Mouse (Mus musculus): Measurements from ENCODE around the gene Pknox2.

Pknox2 gene

GRCm38 (mm10) chr9:36882034-36882745 lies 265.0 kb downstream of the Pknox2 start:
- no peak for DNase-seq (ENCODE audit: low spot score in 2 of 2)

- DNase-seq (ENCODE audit: low spot score in 2 of 2), result no peak
Measured at GRCm38 (mm10) chr9:36881615-36882014, 265.6 kb downstream of the Pknox2 start.

- no peak for DNase-seq (ENCODE audit: low spot score in 2 of 2)
Measured at GRCm38 (mm10) chr9:36876787-36877186, 270.4 kb downstream of the Pknox2 start.

GRCm38 (mm10) chr9:36876313-36876712 lies 270.9 kb downstream of the Pknox2 start:
- DNase-seq (ENCODE audit: low spot score in 2 of 2), result no peak

GRCm38 (mm10) chr9:36873796-36874195 lies 273.4 kb downstream of the Pknox2 start:
- no peak for DNase-seq (ENCODE audit: low spot score in 2 of 2)

GRCm38 (mm10) chr9:36870263-36870662 lies 276.9 kb downstream of the Pknox2 start:
- no peak for DNase-seq (ENCODE audit: low spot score in 2 of 2)

- no peak for DNase-seq (ENCODE audit: low spot score in 2 of 2)
Measured at GRCm38 (mm10) chr9:36868662-36869061, 278.5 kb downstream of the Pknox2 start.

GRCm38 (mm10) chr9:36864862-36865813 lies 282.1 kb downstream of the Pknox2 start:
- DNase-seq (ENCODE audit: low spot score in 2 of 2), result no peak

- no peak for DNase-seq (ENCODE audit: low spot score in 2 of 2)
Measured at GRCm38 (mm10) chr9:36863694-36864093, 283.5 kb downstream of the Pknox2 start.

- DNase-seq (ENCODE audit: low spot score in 2 of 2), result no peak
Measured at GRCm38 (mm10) chr9:36862576-36862975, 284.6 kb downstream of the Pknox2 start.

- DNase-seq (ENCODE audit: low spot score in 2 of 2), result no peak
Measured at GRCm38 (mm10) chr9:36858677-36859076, 288.5 kb downstream of the Pknox2 start.

GRCm38 (mm10) chr9:36857476-36858117 lies 289.6 kb downstream of the Pknox2 start:
- no peak for DNase-seq (ENCODE audit: low spot score in 2 of 2)

GRCm38 (mm10) chr9:36856351-36856750 lies 290.9 kb downstream of the Pknox2 start:
- no peak for DNase-seq (ENCODE audit: low spot score in 2 of 2)

- DNase-seq (ENCODE audit: low spot score in 2 of 2), result no peak
Measured at GRCm38 (mm10) chr9:36852175-36852574, 295.0 kb downstream of the Pknox2 start.

- DNase-seq (ENCODE audit: low spot score in 2 of 2), result no peak
Measured at GRCm38 (mm10) chr9:36850091-36850490, 297.1 kb downstream of the Pknox2 start.

GRCm38 (mm10) chr9:36848661-36849060 lies 298.5 kb downstream of the Pknox2 start:
- no peak for DNase-seq (ENCODE audit: low spot score in 2 of 2)

GRCm38 (mm10) chr9:36846346-36846745 lies 300.9 kb downstream of the Pknox2 start:
- DNase-seq (ENCODE audit: low spot score in 2 of 2), result no peak

Measured in spleen, postnatal 36 days (tissue).